Mouse (Mus musculus) T-helper 17 cell (primary cell): Measurements from ENCODE around the gene Slc22a17.

Experiments
- in situ Hi-C, 2 experiments: fragments of 300-600 bp; cut with MboI, MseI; formaldehyde crosslinking; loops; 1 replicate in 1 of 2; 2 replicates in 1 of 2; pipeline ENCODE4 v1.15.1; 2025; ENCODE audit warnings: high pct_unique_total_duplicates in 2 of 2

Gene Slc22a17

GRCm38 (mm10) chr14:54939434-54940175 lies 26.7 kb upstream of the Slc22a17 start:
- in situ Hi-C loops, result loop anchor here in 1 of 2 experiments (5.0 kb wide), 1 partner anchor 97 kb away; no protein-coding TSS in a partner anchor

GRCm38 (mm10) chr14:54938431-54939219 lies 25.7 kb upstream of the Slc22a17 start:
- in situ Hi-C loops, result loop anchor here in 1 of 2 experiments (5.0 kb wide), 1 partner anchor 96 kb away; no protein-coding TSS in a partner anchor

- in situ Hi-C loops, result loop anchor here in 1 of 2 experiments (5.0 kb wide), 1 partner anchor 95 kb away; no protein-coding TSS in a partner anchor
Measured at GRCm38 (mm10) chr14:54937361-54938182, 24.6 kb upstream of the Slc22a17 start.

- in situ Hi-C loops, result loop anchor here in 1 of 2 experiments (5.0 kb wide), 1 partner anchor 94 kb away; no protein-coding TSS in a partner anchor
Measured at GRCm38 (mm10) chr14:54936831-54937160, 23.9 kb upstream of the Slc22a17 start.

GRCm38 (mm10) chr14:54935904-54936830 lies 23.2 kb upstream of the Slc22a17 start, which contains the start of gene Cmtm5:
TSS of gene Cmtm5 (plus strand) at chr14:54936261.
- in situ Hi-C loops, result loop anchor here in 1 of 2 experiments (5.0 kb wide), 1 partner anchor 94 kb away; no protein-coding TSS in a partner anchor

GRCm38 (mm10) chr14:54932645-54933150 lies 19.8 kb upstream of the Slc22a17 start, which contains the start of gene Il25:
TSS of gene Il25 (plus strand) at chr14:54932695.
- in situ Hi-C loops, result no loop called here

GRCm38 (mm10) chr14:54930431-54930830 lies 17.5 kb upstream of the Slc22a17 start:
- in situ Hi-C loops, result no loop called here

- in situ Hi-C loops, result no loop called here
Measured at GRCm38 (mm10) chr14:54929801-54930200, 16.9 kb upstream of the Slc22a17 start.

GRCm38 (mm10) chr14:54927296-54927695 lies 14.4 kb upstream of the Slc22a17 start:
- in situ Hi-C loops, result no loop called here

- in situ Hi-C loops, result no loop called here
Measured at GRCm38 (mm10) chr14:54926401-54927158, 13.6 kb upstream of the Slc22a17 start.

GRCm38 (mm10) chr14:54925349-54926342 lies 12.7 kb upstream of the Slc22a17 start, which contains the start of gene Efs:
TSS of gene Efs (minus strand) at chr14:54926126.
- in situ Hi-C loops, result no loop called here

- in situ Hi-C loops, result loop anchor here in 1 of 2 experiments (25.0 kb wide), 1 partner anchor 1938 kb away; no protein-coding TSS in a partner anchor
Measured at GRCm38 (mm10) chr14:54924641-54925348, 11.9 kb upstream of the Slc22a17 start.

GRCm38 (mm10) chr14:54920076-54920685 lies 7.2 kb upstream of the Slc22a17 start:
- in situ Hi-C loops, result loop anchor here in 1 of 2 experiments (25.0 kb wide), 1 partner anchor 1942 kb away; no protein-coding TSS in a partner anchor

- in situ Hi-C loops, result loop anchor here in 1 of 2 experiments (25.0 kb wide), 1 partner anchor 1949 kb away; no protein-coding TSS in a partner anchor
Measured at GRCm38 (mm10) chr14:54913343-54913742, 411 bp upstream of the Slc22a17 start.

GRCm38 (mm10) chr14:54912109-54912850 lies 652 bp downstream of the Slc22a17 start:
- in situ Hi-C loops, result loop anchor here in 1 of 2 experiments (25.0 kb wide), 1 partner anchor 1950 kb away; no protein-coding TSS in a partner anchor

- in situ Hi-C loops, result loop anchor here in 1 of 2 experiments (25.0 kb wide), 1 partner anchor 1954 kb away; no protein-coding TSS in a partner anchor
Measured at GRCm38 (mm10) chr14:54908682-54909081, 4.2 kb downstream of the Slc22a17 start.
